Mouse (Mus musculus) forebrain, embryonic 14.5 days (tissue): ENCODE data around the gene Stxbp5. TPM values are rescaled to one million over a fixed set of nuclear protein-coding genes. Genes with fewer than 3 reads are reported as not detected.

Source experiments
- ATAC-seq: fragments of 200-750 bp; cut with Nextera tagmentation; 2 replicates; pipeline ENCODE4 v1.8.0; 2017; ENCODE audit warnings: mild to moderate bottlenecking, moderate library complexity
- DNase-seq: peaks from one replicate; pipeline ENCODE4 v3.0.0-alpha.2; 2015; ENCODE audit warnings: low spot score
- H3K27ac ChIP-seq: fragments of 300-500 bp; sonication (generic); 2 replicates; pipeline ENCODE4 v1.5.1; 2014; ENCODE audit warnings: low read depth, mild to moderate bottlenecking, control low read depth, low read length, moderate library complexity
- H3K27me3 ChIP-seq: fragments of 300-500 bp; sonication (generic); replicated peaks from 2 replicates; pipeline ENCODE4 v1.6.1; 2014; ENCODE audit warnings: low read length, control low read depth, mixed read lengths; ENCODE audit not compliant: control insufficient read depth, insufficient read depth
- H3K36me3 ChIP-seq: fragments of 300-500 bp; sonication (generic); 2 replicates; pipeline ENCODE4 v1.6.1; 2014; ENCODE audit warnings: low read length, control low read depth; ENCODE audit not compliant: control insufficient read depth, insufficient read depth
- H3K4me1 ChIP-seq: fragments of 300-500 bp; sonication (generic); 2 replicates; pipeline ENCODE4 v1.6.1; 2014; ENCODE audit warnings: antibody characterized with exemption, low read length, control low read depth; ENCODE audit not compliant: control insufficient read depth, insufficient read depth
- H3K4me2 ChIP-seq: fragments of 300-500 bp; sonication (generic); 2 replicates; pipeline ENCODE4 v1.6.1; 2014; ENCODE audit warnings: mild to moderate bottlenecking, control low read depth, low read length
- H3K4me3 ChIP-seq: fragments of 300-500 bp; sonication (generic); 2 replicates; pipeline ENCODE4 v1.5.1; 2014; ENCODE audit warnings: low read depth, low read length, control low read depth
- H3K9ac ChIP-seq: fragments of 300-500 bp; sonication (generic); 2 replicates; pipeline ENCODE4 v1.6.1; 2014; ENCODE audit warnings: mild to moderate bottlenecking, low read length, control low read depth, moderate library complexity
- H3K9me3 ChIP-seq: fragments of 300-500 bp; sonication (generic); replicated peaks from 2 replicates; pipeline ENCODE4 v1.6.1; 2016; ENCODE audit warnings: low read length, control low read depth, mixed read lengths; ENCODE audit not compliant: control insufficient read depth
- WGBS: fragments of 180-500 bp; shearing (Covaris S2); extraction: QIAGEN DNeasy Blood & Tissue Kit; methylation state at CpG from one replicate; pipeline ENCODE4 v1.1.7; 2014; 5-methylcytosine and 5-hydroxymethylcytosine counted together
- polyA plus RNA-seq: library from polyadenylated mRNA; unstranded; fragments of >200 nt; fragmentation: Nextera tagmentation; extraction: Ambion mirVana; gene quantifications from 2 replicates; pipeline ENCODE4 v1.2.1, GENCODE M21; 2014

The Stxbp5 gene
- polyA plus RNA-seq, 1 experiment from 2014 or later, result 5.8 TPM

DNA sequence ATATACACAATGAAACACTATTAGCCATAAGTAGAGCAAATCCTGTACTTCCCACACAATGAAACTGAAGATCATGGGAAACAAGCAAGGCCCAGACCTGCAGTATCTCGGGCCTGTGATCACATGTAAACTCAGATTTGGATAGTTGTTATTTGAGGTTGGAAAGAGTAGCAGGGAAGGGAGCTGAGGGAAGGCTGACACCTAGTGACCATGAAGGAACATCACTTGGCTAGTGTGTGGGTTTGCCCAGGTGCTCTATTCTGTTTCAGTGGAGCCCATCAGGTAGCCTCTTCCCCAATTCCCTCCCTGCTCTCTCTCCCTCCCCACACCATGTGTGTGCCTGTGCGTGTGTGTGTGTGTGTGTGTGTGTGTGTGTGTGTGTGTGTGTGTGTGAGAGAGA, 28.7 kb downstream of the Stxbp5 start:
- Histone ChIP-seq H3K36me3 (no peaks in the 10 kb centered on the region), H3K4me3 (no peak overlapping the region), H3K27ac (no peak overlapping the region), H3K9me3 (no peaks in the 10 kb centered on the region), H3K4me1 (no peaks in the 10 kb centered on the region), H3K9ac (no peak overlapping the region), H3K4me2 (no peak overlapping the region), H3K27me3 (no peaks in the 10 kb centered on the region)
- no peak for ATAC-seq
- DNase-seq, result no peak
- WGBS, result 74% methylated on average over 1 of the region's 2 CpGs

DNA sequence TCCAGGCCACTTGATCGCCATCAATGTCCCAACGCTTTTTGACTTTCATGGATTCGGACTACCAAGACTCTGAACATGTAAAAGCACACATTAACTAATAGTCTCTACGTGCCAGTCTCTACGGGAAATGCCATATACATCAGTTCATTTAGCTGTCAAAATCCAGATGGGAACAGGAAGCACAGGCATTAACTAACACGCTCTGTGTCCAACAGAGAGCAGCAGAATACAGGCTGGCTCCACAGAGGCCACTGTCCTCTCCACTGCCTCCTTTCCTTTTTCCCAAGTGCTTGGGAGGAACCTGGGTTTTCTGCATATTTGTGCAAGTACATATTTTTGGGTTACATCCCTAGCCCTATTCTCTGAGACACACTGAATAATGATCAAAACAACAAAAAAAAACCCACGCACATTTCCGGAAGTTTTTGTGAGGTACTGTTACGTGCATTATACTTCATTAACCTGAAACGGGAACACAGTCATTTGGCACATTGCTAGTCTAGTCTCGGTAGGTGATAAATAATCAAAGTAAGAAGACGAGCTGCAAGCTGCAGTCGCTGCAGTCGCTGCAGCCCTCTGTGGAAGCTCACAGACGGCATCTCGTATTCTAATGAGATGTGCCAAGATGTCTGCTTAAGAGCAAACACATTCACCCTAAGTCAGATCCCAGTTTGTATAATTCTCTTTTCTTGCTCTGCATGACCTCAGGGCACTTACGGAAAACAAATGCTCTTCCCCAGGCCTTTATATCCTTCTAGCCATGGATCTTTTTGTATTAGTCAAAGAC, 33.9 kb downstream of the Stxbp5 start:
- H3K4me1 ChIP-seq, result no peaks in the 10 kb centered on the region
- no peak overlapping the region for H3K9ac ChIP-seq
- H3K27me3 ChIP-seq, result no peaks in the 10 kb centered on the region
- peak; percentile 58 for DNase-seq
- no peak overlapping the region for H3K4me2 ChIP-seq
- H3K9me3 ChIP-seq, result no peaks in the 10 kb centered on the region
- WGBS, result 72% methylated on average over 17 of the region's 17 CpGs
- H3K27ac ChIP-seq, result no peak overlapping the region
- peak; percentile 40; the same call in 1 of the 2 replicates for ATAC-seq
- no peaks in the 10 kb centered on the region for H3K36me3 ChIP-seq
- H3K4me3 ChIP-seq, result no peak overlapping the region

DNA sequence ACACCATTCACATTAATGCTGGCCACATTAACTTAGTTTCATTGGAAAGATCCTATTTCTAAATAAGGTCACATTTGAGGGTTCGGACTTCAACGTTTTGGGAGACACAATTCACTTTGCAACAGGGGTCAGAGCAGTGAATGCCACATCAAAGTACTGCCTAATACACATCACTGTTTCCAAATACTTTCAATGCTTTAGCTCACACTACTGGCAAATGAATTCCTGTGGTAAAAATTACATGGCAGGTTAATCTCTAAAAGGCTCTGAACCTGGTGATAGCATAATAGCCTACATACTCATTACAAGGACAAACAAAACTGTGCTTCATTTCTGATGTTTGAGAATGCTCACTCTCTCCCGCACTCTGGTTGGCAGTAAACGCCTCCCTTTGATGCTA, 40.9 kb downstream of the Stxbp5 start:
- DNase-seq (no peak), ATAC-seq (no peak)
- Histone ChIP-seq H3K36me3 (no peaks in the 10 kb centered on the region), H3K9ac (no peak overlapping the region), H3K27me3 (no peaks in the 10 kb centered on the region), H3K4me2 (no peak overlapping the region), H3K27ac (no peak overlapping the region), H3K4me3 (no peak overlapping the region), H3K9me3 (no peaks in the 10 kb centered on the region), H3K4me1 (no peaks in the 10 kb centered on the region)
- WGBS, result 66% methylated on average over 4 of the region's 4 CpGs

DNA sequence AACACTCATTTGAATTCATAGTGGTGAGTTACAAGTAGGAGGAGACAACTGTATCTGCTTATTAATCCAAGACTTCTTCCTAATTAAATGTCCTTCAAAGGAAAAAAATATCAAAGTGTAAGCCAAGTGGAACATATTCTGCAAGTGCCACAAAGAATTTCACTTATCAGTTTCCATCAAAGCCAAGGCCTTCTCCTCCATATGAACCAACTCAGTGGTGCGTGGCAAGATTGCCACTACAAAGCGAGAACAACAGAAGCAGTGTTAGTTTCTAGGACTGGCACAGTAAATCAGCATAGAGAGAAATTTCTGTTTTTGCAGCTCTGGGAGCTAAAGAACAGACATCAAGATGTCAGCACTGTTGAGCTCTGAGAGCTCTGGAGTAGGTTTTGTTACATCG, 41.4 kb downstream of the Stxbp5 start:
- H3K4me3 ChIP-seq, result no peak overlapping the region
- no peaks in the 10 kb centered on the region for H3K4me1 ChIP-seq
- no peak overlapping the region for H3K27ac ChIP-seq
- ATAC-seq (no peak), DNase-seq (peak; percentile 17)
- no peak overlapping the region for H3K9ac ChIP-seq
- WGBS, result 71% methylated on average over 3 of the region's 3 CpGs
- no peaks in the 10 kb centered on the region for H3K9me3 ChIP-seq
- no peaks in the 10 kb centered on the region for H3K27me3 ChIP-seq
- H3K4me2 ChIP-seq, result no peak overlapping the region
- no peaks in the 10 kb centered on the region for H3K36me3 ChIP-seq

DNA sequence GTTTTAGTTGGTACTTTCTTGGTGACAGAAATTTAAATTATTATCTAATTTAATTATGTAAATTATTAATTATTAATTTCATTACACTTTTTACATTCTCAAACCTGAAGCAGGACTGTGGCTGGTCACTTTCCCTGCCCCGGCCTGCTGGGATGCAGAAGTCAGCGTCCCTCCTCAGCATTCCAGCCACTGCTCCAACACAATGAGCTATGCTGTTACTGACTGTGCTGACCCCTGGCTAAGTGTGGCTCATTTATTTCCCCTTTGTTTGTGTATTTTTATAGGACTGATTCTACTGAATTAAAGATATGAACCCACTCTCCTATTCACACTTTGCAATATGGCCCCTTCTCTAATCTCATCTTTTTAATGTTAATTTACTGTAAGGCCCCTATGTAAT, 43.0 kb downstream of the Stxbp5 start:
- Histone ChIP-seq H3K4me3 (no peak overlapping the region), H3K36me3 (no peaks in the 10 kb centered on the region), H3K9me3 (no peaks in the 10 kb centered on the region), H3K4me1 (no peaks in the 10 kb centered on the region), H3K27me3 (no peaks in the 10 kb centered on the region), H3K9ac (no peak overlapping the region), H3K27ac (no peak overlapping the region), H3K4me2 (no peak overlapping the region)
- 65% methylated on average over 2 of the region's 2 CpGs for WGBS
- DNase-seq, result no peak
- no peak for ATAC-seq

DNA sequence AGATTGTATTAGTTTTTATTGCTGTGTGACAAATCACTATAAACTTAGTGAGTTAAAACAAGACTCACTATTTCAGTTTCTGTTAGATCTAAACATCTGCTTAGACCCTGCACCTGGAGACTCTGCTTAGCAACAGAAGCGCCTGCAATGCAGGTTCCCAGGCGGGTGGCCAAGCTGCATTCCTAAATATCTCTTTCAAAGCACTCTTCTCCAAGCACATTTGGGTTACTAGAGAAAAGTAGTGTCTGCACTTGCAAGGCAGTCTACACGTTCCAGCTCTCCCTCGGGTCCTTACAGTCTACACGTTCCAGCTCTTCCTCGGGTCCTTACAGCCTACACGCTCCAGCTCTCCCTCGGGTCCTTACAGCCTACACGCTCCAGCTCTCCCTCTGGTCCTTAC, 44.1 kb downstream of the Stxbp5 start:
- Histone ChIP-seq H3K27ac (no peak overlapping the region), H3K9me3 (no peaks in the 10 kb centered on the region), H3K9ac (no peak overlapping the region), H3K4me1 (no peaks in the 10 kb centered on the region), H3K27me3 (no peaks in the 10 kb centered on the region), H3K4me3 (no peak overlapping the region), H3K36me3 (no peaks in the 10 kb centered on the region), H3K4me2 (no peak overlapping the region)
- WGBS, result 81% methylated on average over 9 of the region's 9 CpGs
- DNase-seq, result no peak
- no peak for ATAC-seq

DNA sequence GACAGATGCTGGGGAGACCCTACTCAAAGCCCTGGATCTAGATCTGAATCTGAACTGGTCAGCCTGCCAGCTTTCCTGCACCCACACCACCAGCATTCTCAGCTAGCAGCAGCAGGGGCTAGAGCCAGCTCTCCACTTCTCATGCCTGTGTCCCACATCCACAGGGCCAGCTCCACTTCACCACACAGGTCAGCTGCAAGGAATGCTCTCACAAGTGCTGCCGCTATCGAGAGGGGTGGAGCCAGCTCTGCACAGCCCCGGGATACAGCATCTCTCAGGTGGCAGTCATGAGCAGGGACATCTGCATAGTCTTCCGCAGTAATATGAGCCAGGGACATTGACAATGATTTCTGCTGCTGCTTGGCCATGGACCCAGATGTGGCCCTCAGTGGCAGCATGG, 54.5 kb downstream of the Stxbp5 start:
- Histone ChIP-seq H3K4me2 (no peak overlapping the region), H3K9me3 (no peaks in the 10 kb centered on the region), H3K4me1 (no peaks in the 10 kb centered on the region), H3K27me3 (no peaks in the 10 kb centered on the region), H3K27ac (no peak overlapping the region), H3K36me3 (no peaks in the 10 kb centered on the region), H3K9ac (no peak overlapping the region), H3K4me3 (no peak overlapping the region)
- ATAC-seq, result no peak
- 92% methylated on average over 4 of the region's 4 CpGs for WGBS
- DNase-seq, result no peak

DNA sequence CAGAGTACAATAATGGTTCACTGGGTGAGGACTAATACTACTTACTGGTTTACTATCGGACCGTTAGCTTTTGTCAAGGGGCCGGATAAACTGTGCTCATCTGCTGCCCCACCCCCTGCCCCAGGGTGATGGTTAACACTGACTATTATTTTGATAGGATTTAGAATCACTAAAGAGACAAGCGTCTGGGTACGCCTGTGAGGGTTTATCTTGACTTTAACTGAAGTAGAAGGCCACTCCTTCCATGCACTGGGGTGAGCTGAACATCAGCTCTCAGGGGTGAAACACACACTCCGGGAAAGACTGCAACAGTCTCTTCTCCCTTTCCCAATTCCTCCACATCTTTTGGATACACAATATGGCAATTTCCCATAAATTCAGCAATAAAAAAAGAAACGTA, 61.5 kb downstream of the Stxbp5 start:
- H3K36me3 ChIP-seq, result no peaks in the 10 kb centered on the region; the same call in 1 of the 2 replicates
- no peak overlapping the region for H3K4me2 ChIP-seq
- H3K4me1 ChIP-seq, result no peaks in the 10 kb centered on the region
- ATAC-seq (no peak), DNase-seq (no peak)
- no peaks in the 10 kb centered on the region for H3K27me3 ChIP-seq
- no peak overlapping the region for H3K27ac ChIP-seq
- H3K9me3 ChIP-seq, result no peaks in the 10 kb centered on the region
- H3K9ac ChIP-seq, result no peak overlapping the region
- no peak overlapping the region for H3K4me3 ChIP-seq
- 72% methylated on average over 7 of the region's 7 CpGs for WGBS

DNA sequence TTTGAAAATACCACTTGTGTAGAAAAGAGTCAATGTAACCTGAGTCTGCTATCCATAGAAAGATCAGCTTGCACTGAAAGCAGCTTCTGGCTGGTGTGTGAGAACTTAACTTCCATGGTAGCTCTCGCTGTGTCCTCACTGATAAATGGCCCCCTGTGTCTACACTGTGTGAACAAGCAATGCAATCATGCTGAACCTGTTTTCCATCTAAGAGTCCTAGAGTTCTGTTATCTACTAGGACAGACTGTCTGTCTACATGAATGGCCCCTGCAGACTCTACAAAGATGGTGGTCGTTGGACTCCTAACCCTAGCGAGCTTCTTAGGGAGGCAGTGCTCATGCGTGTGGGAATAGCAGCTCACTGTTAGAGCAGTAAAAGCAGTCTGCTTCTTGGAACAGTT, 65.9 kb downstream of the Stxbp5 start:
- peaks cover 2% of the 10 kb centered on the region; the same call in 1 of the 2 replicates for H3K36me3 ChIP-seq
- no peaks in the 10 kb centered on the region for H3K27me3 ChIP-seq
- no peak overlapping the region for H3K9ac ChIP-seq
- H3K4me2 ChIP-seq, result no peak overlapping the region
- no peak overlapping the region for H3K27ac ChIP-seq
- WGBS, result 84% methylated on average over 4 of the region's 4 CpGs
- no peak overlapping the region for H3K4me3 ChIP-seq
- no peaks in the 10 kb centered on the region for H3K9me3 ChIP-seq
- H3K4me1 ChIP-seq, result no peaks in the 10 kb centered on the region
- DNase-seq, result no peak
- no peak for ATAC-seq
